Mouse (Mus musculus) cerebellum, postnatal 4 days (tissue): ENCODE data around the gene Ndufb2.

Source experiments
- DNase-seq, 2 experiments: peaks; one replicate each; pipeline ENCODE4 v3.0.0; 2022; ENCODE audit warnings: low spot score in 2 of 2, mixed read lengths in 1 of 2

Gene Ndufb2

GRCm38 (mm10) chr6:39580558-39580957 is 11.8 kb upstream of the Ndufb2 start:
- no peak for DNase-seq

DNA sequence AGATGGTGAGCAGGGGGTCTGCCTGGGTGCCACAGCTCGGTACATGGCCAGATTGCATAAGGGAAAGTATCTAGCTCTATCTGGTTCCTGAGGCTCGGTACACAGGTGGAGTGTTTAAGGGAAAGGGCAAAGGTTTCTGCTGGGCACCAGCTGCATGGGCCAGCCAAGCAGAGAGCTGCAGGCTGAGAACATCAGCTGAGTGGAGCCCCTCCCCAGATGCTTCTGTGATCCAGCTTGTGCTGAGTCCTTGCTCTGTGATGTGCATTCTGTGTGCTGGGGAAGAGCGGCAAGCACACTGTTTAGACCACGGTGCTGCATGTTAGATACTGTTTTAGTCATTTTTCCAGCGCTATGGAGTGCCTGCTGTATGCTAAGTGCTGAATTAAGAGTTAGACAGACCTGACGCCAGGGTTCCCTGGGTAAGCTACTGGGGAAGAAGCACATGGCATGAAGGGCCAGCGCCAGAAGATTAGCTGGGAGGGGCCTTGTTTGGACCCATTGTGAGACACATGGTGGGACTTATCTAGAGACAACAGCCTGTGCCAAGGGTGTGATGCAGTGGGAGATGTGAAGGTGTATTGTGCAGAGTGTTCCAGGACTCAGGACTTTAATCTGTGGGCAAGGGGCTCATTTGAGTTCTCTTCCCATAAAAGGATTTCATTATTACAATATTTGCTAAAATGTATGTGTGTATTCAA is 11.1 kb upstream of the Ndufb2 start:
- no peak for DNase-seq

- DNase-seq, result no peak
Measured at GRCm38 (mm10) chr6:39585517-39585916, 6.9 kb upstream of the Ndufb2 start, which contains the start of gene Gm42420. TSS of gene Gm42420 (plus strand) at chr6:39585753.

- DNase-seq, result no peak
Measured at GRCm38 (mm10) chr6:39591481-39591880, 893 bp upstream of the Ndufb2 start.

GRCm38 (mm10) chr6:39600851-39601250 is 8.5 kb downstream of the Ndufb2 start:
- no peak for DNase-seq

GRCm38 (mm10) chr6:39601828-39602227 is 9.5 kb downstream of the Ndufb2 start:
- no peak for DNase-seq

DNA sequence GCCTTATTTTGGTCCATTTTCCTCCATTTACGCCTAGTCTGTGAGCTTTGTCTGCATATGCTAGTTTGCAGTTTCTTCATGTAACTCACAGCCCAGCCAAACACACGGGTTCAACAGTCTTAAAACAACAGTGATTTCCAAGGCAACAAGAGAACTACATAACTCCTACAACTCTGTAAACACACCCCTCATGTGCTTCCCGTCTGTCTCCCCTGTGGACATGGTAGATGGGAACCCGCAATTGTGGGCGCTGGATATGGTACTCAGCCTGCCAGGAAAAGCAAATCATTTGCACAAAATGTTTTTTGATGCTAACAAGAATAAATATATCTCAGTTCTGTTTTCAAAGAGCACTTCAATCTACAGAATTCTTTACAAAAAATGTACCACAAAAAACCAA is 12.2 kb downstream of the Ndufb2 start:
- DNase-seq, result no peak

GRCm38 (mm10) chr6:39606056-39606455 is 13.7 kb downstream of the Ndufb2 start:
- DNase-seq, result no peak

DNA sequence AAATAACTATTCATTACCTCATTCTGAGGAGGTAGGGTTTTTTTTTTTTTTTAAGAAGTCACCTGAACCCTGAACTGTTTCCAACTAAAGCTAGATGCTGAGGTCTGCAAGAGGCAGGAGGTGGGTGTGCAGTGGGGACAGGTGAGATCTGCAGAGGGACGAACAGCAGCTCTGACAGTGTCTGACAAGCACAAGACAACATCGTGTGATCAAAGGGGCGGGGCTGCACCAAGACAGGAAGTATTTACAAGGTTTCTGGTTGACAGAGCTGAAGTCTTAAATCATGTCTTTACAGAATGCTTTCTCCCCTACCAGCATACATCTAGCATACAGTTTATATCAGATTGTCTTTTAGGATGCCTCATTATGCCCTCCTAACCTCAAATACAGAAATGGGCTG is 14.5 kb downstream of the Ndufb2 start:
- DNase-seq, result no peak

- DNase-seq, result no peak
Measured at GRCm38 (mm10) chr6:39607365-39607764, 15.0 kb downstream of the Ndufb2 start.

GRCm38 (mm10) chr6:39610207-39610606 is 17.8 kb downstream of the Ndufb2 start:
- no peak for DNase-seq

GRCm38 (mm10) chr6:39611296-39611695 is 18.9 kb downstream of the Ndufb2 start:
- DNase-seq, result no peak
